Mouse (Mus musculus) heart, adult 10 weeks (tissue): ENCODE results near the gene Pabpn1l. TPM values are rescaled to one million over a fixed set of nuclear protein-coding genes. Genes with fewer than 3 reads are reported as not detected.

Source experiments
- polyA plus RNA-seq: library from polyadenylated mRNA; stranded (reverse); fragments of 350-450 nt; fragmentation: Illumina TruSeq; extraction: RNeasy Lipid Tissue Mini Kit (QIAGEN cat#74804); gene quantifications from one replicate; pipeline ENCODE4 v1.2.3, GENCODE M21; 2014; ENCODE audit warnings: low read depth, low replicate concordance

Pabpn1l gene
- not detected for polyA plus RNA-seq

GRCm38 (mm10) chr8:122622727-122623126, at the start of gene Pabpn1l:
Gene Pabpn1l (minus strand): TSS chr8:122622739.

GRCm38 (mm10) chr8:122611295-122612133, 11.0 kb downstream of the Pabpn1l start, which contains the start of the genes Galns and Trappc2l:
Gene Galns (minus strand): TSS chr8:122611463.
Gene Trappc2l (plus strand): TSS chr8:122611640.

DNA sequence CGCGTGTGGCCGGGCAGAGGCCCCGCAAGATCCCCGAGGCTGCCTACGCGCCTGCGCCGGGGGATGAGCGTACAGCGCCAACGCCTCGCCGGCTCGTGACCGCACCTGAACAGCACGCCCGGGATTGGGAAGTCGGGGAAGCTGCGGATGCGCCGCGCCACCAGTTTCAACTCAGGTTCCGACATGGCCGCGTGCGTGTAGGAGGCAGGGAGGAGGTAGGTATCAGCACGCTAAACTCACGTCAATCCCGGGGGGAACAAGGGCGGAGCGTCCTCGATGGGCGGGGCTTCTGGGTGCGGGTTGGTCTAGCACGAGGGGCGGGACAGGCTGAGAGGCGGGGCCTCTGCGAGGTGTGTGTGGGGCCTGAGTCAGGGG, 45.9 kb downstream of the Pabpn1l start, which contains the start of gene Aprt:
Gene Aprt (minus strand): TSS at position 262 of the 375 bp plus-strand sequence.

Other genes starting within 250 kb of the Pabpn1l start
- 20.0 TPM for gene Zc3h18, start 246.1 kb downstream of the Pabpn1l start, polyA plus RNA-seq
- gene Il17c, start 200.7 kb downstream of the Pabpn1l start, polyA plus RNA-seq = not detected
- gene Cyba, start 189.8 kb downstream of the Pabpn1l start, polyA plus RNA-seq = 57.1 TPM
- gene Mvd, start 179.3 kb downstream of the Pabpn1l start, polyA plus RNA-seq = 5.9 TPM
- 4.3 TPM for gene Snai3, start 162.0 kb downstream of the Pabpn1l start, polyA plus RNA-seq
- gene Rnf166, start 146.7 kb downstream of the Pabpn1l start, polyA plus RNA-seq = 35.8 TPM
- 12.8 TPM for gene Ctu2, start 146.6 kb downstream of the Pabpn1l start, polyA plus RNA-seq
- gene Piezo1, start 71.4 kb downstream of the Pabpn1l start, polyA plus RNA-seq = 20.7 TPM
- gene Cdt1, start 54.7 kb downstream of the Pabpn1l start, polyA plus RNA-seq = 1.6 TPM
- 35.1 TPM for gene Aprt, start 45.8 kb downstream of the Pabpn1l start, polyA plus RNA-seq
- gene Galns, start 11.3 kb downstream of the Pabpn1l start, polyA plus RNA-seq = 4.1 TPM
- gene Trappc2l, start 11.1 kb downstream of the Pabpn1l start, polyA plus RNA-seq = 45.3 TPM
- 9.8 TPM for gene Cbfa2t3, start 76.4 kb upstream of the Pabpn1l start, polyA plus RNA-seq
- gene Acsf3, start 152.7 kb upstream of the Pabpn1l start, polyA plus RNA-seq = 26.1 TPM
- not detected for gene Cdh15, start 225.2 kb upstream of the Pabpn1l start, polyA plus RNA-seq